Mouse (Mus musculus) adrenal gland, postnatal 0 days (tissue): ENCODE data around the gene Dusp14. TPM values are rescaled to one million over a fixed set of nuclear protein-coding genes. Genes with fewer than 3 reads are reported as not detected.

Source experiments
- polyA plus RNA-seq: library from polyadenylated mRNA; unstranded; fragments of >200 nt; fragmentation: Nextera tagmentation; extraction: Ambion mirVana; gene quantifications from 2 replicates; pipeline ENCODE4 v1.2.1, GENCODE M21; 2015

Gene Dusp14
- 6.4 and 8.0 TPM in 2 replicates for polyA plus RNA-seq

GRCm38 (mm10) chr11:84069034-84069370 is at the start of gene Dusp14:
Dusp14 (minus strand) TSS chr11:84069261.

Other genes starting within 250 kb of the Dusp14 start
- gene Hnf1b, start 219.2 kb downstream of the Dusp14 start, polyA plus RNA-seq: 1.3 and 2.8 TPM in 2 replicates
- gene Ddx52, start 127.2 kb downstream of the Dusp14 start, polyA plus RNA-seq: 29.7 and 36.6 TPM in 2 replicates
- 7.4 and 8.8 TPM in 2 replicates for gene Synrg, start 104.8 kb downstream of the Dusp14 start, polyA plus RNA-seq
- gene Tada2a, start 60.3 kb upstream of the Dusp14 start, polyA plus RNA-seq: 9.7 and 18.0 TPM in 2 replicates
- gene Acaca, start 60.4 kb upstream of the Dusp14 start, polyA plus RNA-seq: 6.0 and 8.7 TPM in 2 replicates
- not detected in 2 replicates for gene Gm11437, start 98.2 kb upstream of the Dusp14 start, polyA plus RNA-seq